Mouse (Mus musculus) granulocyte monocyte progenitor cell, adult 5-6 weeks (primary cell): ENCODE measurements around the gene Tlk1. TPM values are rescaled to one million over a fixed set of nuclear protein-coding genes. Genes with fewer than 3 reads are reported as not detected.
A peak's percentile ranks its signal among the peaks of the same experiment; 100 is the strongest.

Source experiments
- ATAC-seq: replicated peaks from 2 replicates; pipeline ENCODE4 v1.8.0; 2016; ENCODE audit warnings: mild to moderate bottlenecking, moderate TSS enrichment, inconsistent platforms; ENCODE audit not compliant: poor library complexity, severe bottlenecking
- total RNA-seq, 2 experiments: library from RNA; stranded (forward) in 1 of 2; stranded (reverse) in 1 of 2; fragments of 200-712, 200-1000 nt in 1 of 2; fragments of >200 nt in 1 of 2; fragmentation: Nextera tagmentation in 1 of 2; gene quantifications; 2 replicates each; pipeline ENCODE4 v1.2.3; 2014 to 2017

The Tlk1 gene
- total RNA-seq, 2 experiments from 2014 or later = 47.4 to 49.3 TPM

- ATAC-seq = no peak
Observed at GRCm38 (mm10) chr2:70802658-70803057, 22.9 kb downstream of the Tlk1 start.

- ATAC-seq = no peak
Observed at GRCm38 (mm10) chr2:70801543-70801942, 24.0 kb downstream of the Tlk1 start.

- no peak for ATAC-seq
Observed at GRCm38 (mm10) chr2:70800396-70800795, 25.1 kb downstream of the Tlk1 start.

DNA sequence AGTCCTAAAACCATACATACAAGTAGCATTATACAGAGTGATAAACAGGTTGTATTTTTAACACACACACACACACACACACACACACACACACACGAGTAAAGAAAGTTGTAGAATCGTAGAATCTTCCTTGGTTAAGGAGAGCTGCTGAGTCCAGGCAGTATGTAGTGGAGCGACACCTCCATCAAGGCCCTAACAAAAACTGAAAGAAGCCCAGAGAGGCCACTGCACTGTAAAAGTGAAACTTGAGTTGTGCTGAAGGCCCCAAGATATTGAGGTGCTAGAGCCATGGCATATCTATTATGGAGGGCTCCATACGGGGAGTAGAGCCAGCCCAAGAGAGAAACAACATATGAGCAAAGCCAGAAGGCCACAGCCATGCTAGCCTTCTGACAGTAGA, 32.3 kb downstream of the Tlk1 start:
- no peak for ATAC-seq

DNA sequence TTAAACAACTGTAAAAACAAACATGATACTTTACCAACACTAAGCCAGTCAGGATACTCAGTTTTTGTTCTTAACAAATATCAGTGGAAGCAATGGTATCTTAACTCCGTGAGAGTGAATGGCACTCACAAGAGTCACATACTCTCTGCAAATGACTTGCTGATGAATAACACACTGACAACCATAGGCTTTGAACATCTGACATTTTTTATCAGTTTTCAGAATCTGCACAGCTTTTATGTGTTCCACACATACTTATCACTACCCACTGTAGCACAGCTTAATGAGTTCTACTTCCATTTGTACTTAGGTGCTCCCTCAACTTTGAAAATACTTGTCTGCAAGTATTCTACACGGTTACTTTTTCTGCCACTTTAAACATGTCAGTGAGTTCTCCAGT, 35.3 kb downstream of the Tlk1 start:
- no peak for ATAC-seq

DNA sequence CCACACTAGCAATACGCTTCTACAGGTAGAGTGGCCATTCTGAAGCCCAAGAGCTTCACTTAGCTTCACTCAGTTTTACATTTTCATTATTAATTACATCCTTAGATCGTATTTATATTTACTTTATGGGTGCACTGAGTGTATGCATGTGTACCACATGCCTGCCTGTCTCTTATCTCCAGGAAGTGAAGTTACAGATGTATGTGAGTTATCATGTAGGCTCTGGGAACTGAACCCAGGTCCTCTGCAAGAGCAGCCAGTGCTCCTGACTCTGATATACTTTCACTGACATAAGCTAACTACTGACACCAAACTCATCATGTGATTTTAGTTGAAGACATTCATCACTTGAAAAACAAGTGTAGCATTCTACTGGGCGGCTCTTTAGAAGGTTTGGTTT, 36.2 kb downstream of the Tlk1 start:
- ATAC-seq = no peak

DNA sequence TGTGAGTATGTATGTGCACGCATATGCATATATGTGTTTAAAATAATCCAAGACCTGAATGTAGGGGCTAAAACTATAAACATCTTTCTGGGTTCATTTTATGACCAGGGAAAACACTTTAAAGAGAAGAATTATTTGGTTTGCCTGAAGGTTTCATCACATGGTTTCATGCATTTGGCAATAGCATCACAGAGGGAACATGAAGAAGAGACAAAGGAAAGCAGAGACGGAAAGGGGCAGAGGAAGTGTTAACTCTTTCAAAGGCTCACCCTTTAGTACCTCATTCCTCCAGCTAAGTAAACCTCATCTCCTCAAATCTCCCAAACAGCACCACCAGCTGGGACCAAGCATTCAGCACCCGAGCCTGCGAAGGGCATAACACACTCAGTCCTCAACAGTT, 41.1 kb downstream of the Tlk1 start:
- ATAC-seq = peak; percentile 61; the same call in 1 of the 2 replicates

DNA sequence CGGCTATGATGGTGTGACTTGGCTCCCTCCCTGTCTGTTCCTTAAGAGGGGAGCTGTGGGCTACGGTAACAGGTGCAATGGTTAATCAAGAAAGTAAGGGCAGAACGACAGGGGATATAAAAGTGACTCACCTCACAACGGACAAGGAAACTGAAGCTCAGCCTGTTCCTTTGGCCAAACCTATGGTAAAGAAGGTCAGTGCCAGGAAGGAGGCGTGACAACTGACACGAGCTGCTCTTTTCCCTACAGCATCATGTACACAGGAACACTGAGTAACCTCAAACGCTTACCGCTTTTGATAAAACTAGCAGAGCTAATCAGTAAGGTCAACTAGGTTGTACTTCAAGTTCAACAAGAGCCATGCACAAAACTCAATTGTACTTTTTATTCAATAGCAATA, 42.0 kb downstream of the Tlk1 start:
- ATAC-seq = no peak

DNA sequence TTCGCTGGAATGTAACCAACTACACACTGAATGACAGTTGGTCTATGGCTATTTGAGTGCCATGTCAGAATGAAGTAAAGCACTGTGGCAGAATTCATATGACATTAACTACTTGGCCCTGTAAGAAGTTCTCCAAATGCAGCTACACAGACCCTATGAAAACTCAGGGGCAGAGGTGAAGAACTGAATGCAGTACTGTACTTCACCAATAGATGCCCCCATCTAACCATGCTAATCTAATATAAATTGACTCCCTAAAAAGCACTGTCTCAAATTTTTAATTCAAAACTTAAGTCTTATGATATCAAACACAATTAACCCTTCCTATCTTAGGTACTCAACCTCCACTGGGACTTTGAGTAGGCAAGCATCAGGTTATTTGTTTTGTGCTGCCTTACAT, 45.9 kb downstream of the Tlk1 start:
- peak; percentile 61 for ATAC-seq

- no peak for ATAC-seq
Observed at GRCm38 (mm10) chr2:70776744-70777143, 48.8 kb downstream of the Tlk1 start.

DNA sequence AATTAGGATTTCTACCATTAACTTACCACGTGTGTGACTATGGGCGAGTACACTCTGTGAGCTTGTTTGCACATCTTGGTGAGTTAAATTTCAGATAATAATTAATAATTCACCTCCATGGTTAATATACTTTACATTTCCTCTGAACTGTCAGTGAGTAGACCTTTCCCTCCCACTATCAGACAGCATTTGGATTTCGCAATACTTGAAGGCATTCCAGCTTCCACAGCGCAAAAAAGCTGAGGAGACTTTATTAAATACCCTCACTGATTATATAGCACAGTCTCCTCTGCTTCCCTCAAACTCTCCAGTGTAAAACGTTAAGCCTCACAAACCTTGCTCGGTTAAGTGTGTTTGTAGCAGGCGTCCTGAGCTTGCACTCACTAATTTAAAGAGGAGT, 60.8 kb downstream of the Tlk1 start:
- ATAC-seq = no peak

DNA sequence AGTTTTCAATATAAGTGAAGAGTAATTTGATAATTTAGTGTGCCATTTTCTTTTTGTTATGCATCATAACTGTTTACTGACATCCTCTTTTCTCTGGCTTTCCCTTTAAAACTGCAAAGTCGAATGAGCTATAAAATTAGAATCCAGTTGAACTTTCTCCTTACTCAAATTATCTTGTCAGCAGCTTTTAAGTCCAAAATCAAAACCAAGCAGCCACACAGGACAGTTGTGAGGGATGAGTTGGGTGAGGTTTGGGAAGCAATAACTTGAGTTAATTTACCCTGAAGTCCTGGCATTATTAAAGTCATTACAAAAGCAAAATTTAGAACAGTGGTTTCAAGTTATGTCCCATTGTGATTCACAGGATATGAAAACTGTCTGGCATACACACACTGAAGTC, 62.8 kb downstream of the Tlk1 start:
- no peak for ATAC-seq

DNA sequence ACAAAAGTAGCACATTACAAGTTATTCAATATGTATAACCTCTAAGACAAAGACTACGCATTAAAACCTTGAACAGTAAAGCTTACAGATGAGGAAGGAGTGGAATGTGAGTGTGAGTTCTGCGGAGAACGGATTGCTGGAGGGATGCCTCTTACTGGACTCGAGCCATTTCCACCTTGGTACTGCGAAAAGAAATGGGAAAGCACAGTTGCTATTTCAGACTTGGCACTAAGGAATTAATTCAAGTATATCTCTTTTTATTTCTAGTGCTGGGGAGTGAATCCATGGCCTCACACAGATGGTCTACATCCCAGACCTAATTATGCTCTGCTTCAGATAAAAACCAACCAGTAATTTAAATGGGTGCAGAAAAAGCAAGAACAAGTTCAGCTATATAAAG, 73.4 kb downstream of the Tlk1 start:
- ATAC-seq = no peak

- no peak for ATAC-seq
Observed at GRCm38 (mm10) chr2:70751655-70752054, 73.9 kb downstream of the Tlk1 start.

GRCm38 (mm10) chr2:70742588-70742987, 82.9 kb downstream of the Tlk1 start:
- peak; percentile 96 for ATAC-seq

DNA sequence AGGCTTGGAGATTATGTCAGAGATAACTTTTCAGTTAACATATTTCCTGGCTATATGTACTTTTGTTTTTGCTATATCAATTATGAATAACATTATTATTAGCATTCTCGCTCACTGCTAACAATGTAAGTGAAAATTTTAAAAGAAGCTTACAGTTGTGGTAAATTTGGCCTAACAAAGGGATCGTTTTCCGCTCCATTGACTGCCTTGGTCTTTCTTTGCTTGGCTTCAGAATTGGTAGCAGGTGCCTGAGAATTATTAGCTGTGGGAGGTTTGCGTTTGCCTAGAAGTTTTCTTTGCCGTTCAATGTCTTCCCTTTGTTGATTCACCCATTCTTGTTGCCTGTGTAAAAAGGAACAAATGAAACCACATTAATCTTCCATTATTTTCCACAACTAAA, 83.6 kb downstream of the Tlk1 start:
- no peak for ATAC-seq

GRCm38 (mm10) chr2:70736008-70736407, 89.5 kb downstream of the Tlk1 start:
- ATAC-seq = no peak

DNA sequence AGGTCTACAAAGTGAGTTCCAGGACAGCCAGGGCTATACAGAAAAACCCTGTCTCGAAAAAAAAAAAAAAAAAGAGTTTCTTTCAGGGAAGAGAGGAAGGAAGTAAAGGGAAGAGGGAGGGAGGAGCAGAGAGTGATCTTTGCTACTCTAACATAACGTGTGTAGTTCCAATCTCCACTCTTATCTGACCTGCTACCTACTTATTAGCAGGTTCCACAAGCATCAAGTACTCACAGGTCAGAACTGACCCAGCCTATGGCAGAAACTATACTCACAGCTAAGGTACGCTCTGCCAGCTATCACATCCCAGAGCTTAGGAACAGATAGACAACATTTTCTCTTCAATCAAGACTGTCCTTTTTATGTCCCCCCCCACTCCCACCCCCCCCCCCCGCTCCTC, 90.0 kb downstream of the Tlk1 start:
- no peak for ATAC-seq

DNA sequence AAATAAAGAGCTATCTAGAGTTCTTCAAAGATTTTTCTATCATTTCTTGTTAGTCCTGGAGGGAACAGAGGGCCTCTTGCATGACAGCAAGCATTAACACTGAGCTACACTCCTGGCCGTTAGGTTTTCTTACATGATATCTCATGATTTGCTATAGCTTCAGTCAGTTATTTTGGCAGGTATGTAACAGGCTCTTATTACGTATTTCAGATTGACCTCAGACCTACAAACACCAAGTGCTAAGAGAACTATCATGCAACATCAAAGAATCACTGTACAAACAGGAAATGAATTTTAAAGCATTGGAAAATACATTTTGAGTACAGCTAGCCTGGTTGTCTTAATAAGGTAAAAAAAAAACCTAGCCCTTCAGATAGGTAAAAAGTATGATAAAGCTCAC, 98.4 kb downstream of the Tlk1 start:
- no peak for ATAC-seq

DNA sequence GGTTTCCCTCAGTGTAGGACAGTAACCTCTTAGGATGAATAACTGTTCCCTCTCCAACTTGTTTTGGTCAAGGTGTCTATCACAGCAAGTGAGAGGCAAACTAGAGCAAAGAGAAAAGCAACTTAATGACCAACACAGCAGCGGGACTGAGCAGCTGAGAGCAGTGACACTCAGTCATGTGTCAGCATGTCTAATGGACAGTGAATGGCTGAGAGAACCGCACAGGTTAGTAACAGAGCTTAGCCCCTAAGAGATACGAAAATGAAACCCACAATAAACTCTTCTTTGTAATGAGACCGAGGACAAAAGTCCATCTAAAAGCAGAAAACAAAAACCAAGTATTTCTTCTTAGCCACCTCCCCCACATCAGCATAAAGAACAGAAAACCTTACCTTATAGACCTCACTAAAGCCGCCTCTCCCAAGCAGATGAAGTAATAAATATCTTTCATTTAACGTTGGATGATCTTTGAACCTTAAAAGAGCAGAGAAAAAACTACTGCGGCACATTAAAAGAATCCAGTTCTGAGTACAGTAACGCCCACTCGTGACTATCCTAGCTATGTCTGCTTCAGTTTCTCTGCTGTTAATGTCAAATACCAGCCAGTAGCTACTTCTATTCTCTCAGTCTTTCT, 101.8 kb downstream of the Tlk1 start:
- no peak for ATAC-seq

DNA sequence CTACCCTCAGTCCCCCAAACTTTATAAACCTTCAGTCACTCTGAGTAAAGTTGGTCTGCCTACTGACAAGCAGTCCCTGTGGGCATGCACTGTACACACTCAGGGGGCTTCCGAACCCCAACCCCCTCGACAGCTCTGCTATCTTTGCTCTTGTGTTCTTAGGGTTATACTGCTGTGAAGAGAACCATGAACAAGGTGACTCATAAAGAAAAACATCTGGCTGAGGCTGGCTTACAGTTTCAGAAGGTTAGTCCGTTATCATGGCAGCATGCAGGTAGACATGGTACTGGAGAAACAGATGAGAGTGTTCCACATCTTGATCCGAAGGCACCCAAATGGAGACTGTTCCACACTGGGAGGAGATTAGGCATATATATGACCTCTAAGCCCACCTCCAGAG, 114.7 kb downstream of the Tlk1 start:
- ATAC-seq = no peak

GRCm38 (mm10) chr2:70710236-70710635, 115.3 kb downstream of the Tlk1 start:
- ATAC-seq = no peak
